In the genomic region with DNA sequence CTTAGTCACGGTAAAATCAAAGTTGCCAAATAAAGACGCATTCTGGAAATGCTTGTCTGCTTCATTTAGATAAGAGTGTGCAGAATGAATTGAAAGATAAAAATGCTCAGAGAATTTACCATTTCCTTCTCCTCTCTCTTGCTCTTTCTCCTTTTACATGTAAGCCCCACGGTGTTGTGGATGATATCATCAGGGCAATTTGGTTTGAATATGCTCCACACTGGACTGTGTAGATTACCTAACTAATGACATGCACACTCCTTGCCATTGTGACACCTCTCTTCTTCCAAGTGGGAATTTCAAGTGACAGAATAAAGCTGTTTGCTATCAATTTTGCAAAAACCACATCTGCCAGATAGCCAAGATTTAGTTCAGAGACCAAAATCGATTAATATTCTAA, we compare ENCODE assay signal across 27 mouse cellular contexts. TPM values are rescaled to one million over a fixed set of nuclear protein-coding genes. Genes with fewer than 3 reads are reported as not detected.
"Had no signal": no experiment of that assay in that cellular context is flagged by ENCODE, and none has a peak within 500 bp of the region (broad histone marks: within the 10 kb centered on the region; RNA-seq: fewer than 3 reads in every experiment).

No protein-coding gene starts in this region.

- ATAC-seq: intestine, embryonic 15.5 days; liver, embryonic 12.5 days had no signal

- H3K4me2 ChIP-seq: intestine, embryonic 15.5 days; limb, embryonic 13.5 days; liver, embryonic 12.5 days; liver, embryonic 15.5 days; lung, embryonic 15.5 days; neural tube, embryonic 12.5 days; neural tube, embryonic 15.5 days had no signal

- H3K9ac ChIP-seq: intestine, embryonic 15.5 days; limb, embryonic 13.5 days; liver, embryonic 12.5 days; liver, embryonic 15.5 days; lung, embryonic 15.5 days; neural tube, embryonic 12.5 days; neural tube, embryonic 15.5 days had no signal

- H3K36me3 ChIP-seq: intestine, embryonic 15.5 days; limb, embryonic 10.5 days; limb, embryonic 13.5 days; liver, embryonic 12.5 days; liver, embryonic 15.5 days; lung, embryonic 15.5 days; neural tube, embryonic 12.5 days; neural tube, embryonic 15.5 days had no signal

- H3K4me1 ChIP-seq: intestine, embryonic 15.5 days; limb, embryonic 10.5 days; limb, embryonic 13.5 days; liver, embryonic 12.5 days; liver, embryonic 15.5 days; lung, embryonic 15.5 days; megakaryocyte, embryonic 14.5 days; neural tube, embryonic 12.5 days; neural tube, embryonic 15.5 days had no signal

- H3K27ac ChIP-seq: intestine, embryonic 15.5 days; limb, embryonic 10.5 days; limb, embryonic 13.5 days; liver, embryonic 12.5 days; liver, embryonic 15.5 days; lung, embryonic 15.5 days; neural tube, embryonic 12.5 days; neural tube, embryonic 15.5 days; stomach, postnatal 0 days had no signal

- H3K9me3 ChIP-seq: intestine, embryonic 15.5 days; limb, embryonic 10.5 days; limb, embryonic 13.5 days; liver, embryonic 12.5 days; liver, embryonic 15.5 days; lung, embryonic 15.5 days; neural tube, embryonic 12.5 days; neural tube, embryonic 15.5 days had no signal

- DNase-seq: kidney, adult 18-20 months; kidney, adult 9 months; kidney, postnatal 14 days; kidney, postnatal 4 days; layer of hippocampus, postnatal 36 days; liver; lung, adult 18-20 months; lung, postnatal 10 days; lung, postnatal 36 days; retina, postnatal 1 day; thymus, adult 2 months; thymus, postnatal 14 days; thymus, postnatal 4 days had no signal

- H3K4me3 ChIP-seq: intestine, embryonic 15.5 days; limb, embryonic 10.5 days; limb, embryonic 13.5 days; liver, embryonic 12.5 days; liver, embryonic 15.5 days; lung, embryonic 15.5 days; megakaryocyte, embryonic 14.5 days; neural tube, embryonic 12.5 days; neural tube, embryonic 15.5 days had no signal

- H3K27me3 ChIP-seq: intestine, embryonic 15.5 days; limb, embryonic 13.5 days; liver, embryonic 12.5 days; liver, embryonic 15.5 days; lung, embryonic 15.5 days; megakaryocyte, embryonic 14.5 days; neural tube, embryonic 12.5 days; neural tube, embryonic 15.5 days had no signal

RNA-seq across cellular contexts. Expression of gene Gm5136, which starts 13.3 kb away (rescaled TPM):
- polyA plus RNA-seq: intestine, embryonic 15.5 days; kidney, embryonic 16.5 days; limb, embryonic 10.5 days; limb, embryonic 13.5 days; liver, embryonic 12.5 days; liver, embryonic 15.5 days; lung, embryonic 15.5 days; small intestine, adult 2 months; spleen, adult 2 months; stomach, embryonic 14.5 days; stomach, postnatal 0 days; thymus, adult 2 months had no signal
